Mouse (Mus musculus): ENCODE measurements at regions not wholly inside any gene's neighbourhood (a gene's known extent, or its start where the extent isn't known, plus 50 kb on each side); places are given as distances from the start of the nearest gene placed in this dataset.

- in situ Hi-C loops (cut with MboI; ENCODE audit: low pct_ligation_motif_present, low pct_unique_long_range_greater_than_20kb, low sequenced_read_pairs) (no loop called here), dilution Hi-C loops (cut with MboI; ENCODE audit: extremely low pct_ligation_motif_present, extremely low pct_unique_long_range_greater_than_20kb, low sequenced_read_pairs) (no loop called here)
- Histone ChIP-seq H3K4me1 (ENCODE audit: control insufficient read depth in 1 of 2, insufficient read depth in 2 of 2) (peaks cover 0 to 4% of the 10 kb centered on the region in 2 experiments; a peak in 1 of 4 replicates), H3K9me3 (replicated peaks; ENCODE audit: low read length) (no peaks in the 10 kb centered on the region), H3K4me3 (replicated peaks in 1 of 3; ENCODE audit: low read depth in 2 of 3, low read length in 2 of 3, poor library complexity in 1 of 3) (no peak overlapping the region), H3K36me3 (replicated peaks in 1 of 2; ENCODE audit: control insufficient read depth in 1 of 2, insufficient read depth in 1 of 2, low read length in 1 of 2) (no peaks in the 10 kb centered on the region), H3K79me2 (replicated peaks; ENCODE audit: control insufficient read depth, extremely low read depth, insufficient read depth, poor library complexity, severe bottlenecking) (no peaks in the 10 kb centered on the region), H3K27me3 (replicated peaks) (no peaks in the 10 kb centered on the region), H3K27ac (ENCODE audit: insufficient read depth, low read depth) (no peak overlapping the region), H3K4me2 (ENCODE audit: insufficient read depth, low read depth, poor library complexity, severe bottlenecking) (peak overlapping the region; percentile 12; the same call in 1 of the 2 replicates), H3K9ac (ENCODE audit: insufficient read depth, low read depth) (no peak overlapping the region)
- DNase-seq (ENCODE audit: extremely low read depth) = no peak
- TF ChIP-seq HCFC1 (IDR thresholded peaks at IDR 0.05; ENCODE audit: low read depth, low read length) = no peak
Measured at GRCm38 (mm10) chr10:14314004-14314581, 231.4 kb downstream of the Adgrg6 start.

- no peak for DNase-seq (ENCODE audit: extremely low read depth)
- in situ Hi-C loops (cut with MboI; ENCODE audit: low pct_ligation_motif_present, low pct_unique_long_range_greater_than_20kb, low sequenced_read_pairs) = no loop called here
- H3K9me3 ChIP-seq (replicated peaks; ENCODE audit: low read length) = no peaks in the 10 kb centered on the region
- no peaks in the 10 kb centered on the region for H3K79me2 ChIP-seq (replicated peaks; ENCODE audit: control insufficient read depth, extremely low read depth, insufficient read depth, poor library complexity, severe bottlenecking)
- H3K27me3 ChIP-seq (replicated peaks) = no peaks in the 10 kb centered on the region
- no peak overlapping the region for H3K4me2 ChIP-seq (ENCODE audit: insufficient read depth, low read depth, poor library complexity, severe bottlenecking)
- no peak overlapping the region for H3K4me3 ChIP-seq (replicated peaks in 1 of 3; ENCODE audit: low read depth in 2 of 3, low read length in 2 of 3, poor library complexity in 1 of 3)
- dilution Hi-C loops (cut with MboI; ENCODE audit: extremely low pct_ligation_motif_present, extremely low pct_unique_long_range_greater_than_20kb, low sequenced_read_pairs) = no loop called here
- no peaks in the 10 kb centered on the region for H3K36me3 ChIP-seq (replicated peaks in 1 of 2; ENCODE audit: control insufficient read depth in 1 of 2, insufficient read depth in 1 of 2, low read length in 1 of 2)
- H3K4me1 ChIP-seq (ENCODE audit: control insufficient read depth in 1 of 2, insufficient read depth in 2 of 2) = peaks cover 0 to 4% of the 10 kb centered on the region in 2 experiments; a peak in 1 of 4 replicates
- H3K27ac ChIP-seq (ENCODE audit: insufficient read depth, low read depth) = no peak overlapping the region
- TF ChIP-seq KAT2A (IDR thresholded peaks at IDR 0.05; ENCODE audit: insufficient replicate concordance, low read length) (no peak), BHLHE40 (IDR thresholded peaks at IDR 0.05; ENCODE audit: low read depth, low read length) (no peak), ETS1 (conservative IDR thresholded peaks at IDR 0.05; ENCODE audit: low read depth, low read length) (no peak), CHD1 (IDR thresholded peaks at IDR 0.05; ENCODE audit: low read depth, low read length) (no peak), RAD21 (IDR thresholded peaks at IDR 0.05; ENCODE audit: low read depth, low read length) (no peak), JUND (conservative IDR thresholded peaks at IDR 0.05; ENCODE audit: low read depth, low read length) (no peak), GABPA (IDR thresholded peaks at IDR 0.05; ENCODE audit: insufficient replicate concordance, low read depth, low read length) (no peak), USF2 (conservative IDR thresholded peaks at IDR 0.05; ENCODE audit: low read depth, low read length) (no peak)
- H3K9ac ChIP-seq (ENCODE audit: insufficient read depth, low read depth) = no peak overlapping the region
Measured at GRCm38 (mm10) chr10:14312959-14313358, 232.5 kb downstream of the Adgrg6 start.

- Histone ChIP-seq H3K27ac (ENCODE audit: insufficient read depth, low read depth) (no peak overlapping the region), H3K4me2 (ENCODE audit: insufficient read depth, low read depth, poor library complexity, severe bottlenecking) (no peak overlapping the region), H3K36me3 (replicated peaks in 1 of 2; ENCODE audit: control insufficient read depth in 1 of 2, insufficient read depth in 1 of 2, low read length in 1 of 2) (no peaks in the 10 kb centered on the region), H3K79me2 (replicated peaks; ENCODE audit: control insufficient read depth, extremely low read depth, insufficient read depth, poor library complexity, severe bottlenecking) (no peaks in the 10 kb centered on the region), H3K4me3 (replicated peaks in 1 of 3; ENCODE audit: low read depth in 2 of 3, low read length in 2 of 3, poor library complexity in 1 of 3) (no peak overlapping the region), H3K9ac (ENCODE audit: insufficient read depth, low read depth) (no peak overlapping the region), H3K9me3 (replicated peaks; ENCODE audit: low read length) (no peaks in the 10 kb centered on the region), H3K27me3 (replicated peaks) (no peaks in the 10 kb centered on the region), H3K4me1 (ENCODE audit: control insufficient read depth in 1 of 2, insufficient read depth in 2 of 2) (peaks cover 0 to 4% of the 10 kb centered on the region in 2 experiments; a peak in 1 of 4 replicates)
- TF ChIP-seq ZMIZ1 (IDR thresholded peaks at IDR 0.05; ENCODE audit: low read depth, low read length) (no peak), ETS1 (conservative IDR thresholded peaks at IDR 0.05; ENCODE audit: low read depth, low read length) (no peak)
- in situ Hi-C loops (cut with MboI; ENCODE audit: low pct_ligation_motif_present, low pct_unique_long_range_greater_than_20kb, low sequenced_read_pairs) = no loop called here
- no peak for DNase-seq (ENCODE audit: extremely low read depth)
- dilution Hi-C loops (cut with MboI; ENCODE audit: extremely low pct_ligation_motif_present, extremely low pct_unique_long_range_greater_than_20kb, low sequenced_read_pairs) = no loop called here
Measured at GRCm38 (mm10) chr10:14311962-14312361, 233.5 kb downstream of the Adgrg6 start.
